Mouse (Mus musculus): ENCODE measurements around the gene Ergic2. TPM values are rescaled to one million over a fixed set of nuclear protein-coding genes. Genes with fewer than 3 reads are reported as not detected.
A peak's percentile ranks its signal among the peaks of the same experiment; 100 is the strongest.

Ergic2 gene
- 144 and 148 TPM in 2 replicates for polyA plus RNA-seq (2015; fragmentation: Nextera tagmentation; extraction: Ambion mirVana)

DNA sequence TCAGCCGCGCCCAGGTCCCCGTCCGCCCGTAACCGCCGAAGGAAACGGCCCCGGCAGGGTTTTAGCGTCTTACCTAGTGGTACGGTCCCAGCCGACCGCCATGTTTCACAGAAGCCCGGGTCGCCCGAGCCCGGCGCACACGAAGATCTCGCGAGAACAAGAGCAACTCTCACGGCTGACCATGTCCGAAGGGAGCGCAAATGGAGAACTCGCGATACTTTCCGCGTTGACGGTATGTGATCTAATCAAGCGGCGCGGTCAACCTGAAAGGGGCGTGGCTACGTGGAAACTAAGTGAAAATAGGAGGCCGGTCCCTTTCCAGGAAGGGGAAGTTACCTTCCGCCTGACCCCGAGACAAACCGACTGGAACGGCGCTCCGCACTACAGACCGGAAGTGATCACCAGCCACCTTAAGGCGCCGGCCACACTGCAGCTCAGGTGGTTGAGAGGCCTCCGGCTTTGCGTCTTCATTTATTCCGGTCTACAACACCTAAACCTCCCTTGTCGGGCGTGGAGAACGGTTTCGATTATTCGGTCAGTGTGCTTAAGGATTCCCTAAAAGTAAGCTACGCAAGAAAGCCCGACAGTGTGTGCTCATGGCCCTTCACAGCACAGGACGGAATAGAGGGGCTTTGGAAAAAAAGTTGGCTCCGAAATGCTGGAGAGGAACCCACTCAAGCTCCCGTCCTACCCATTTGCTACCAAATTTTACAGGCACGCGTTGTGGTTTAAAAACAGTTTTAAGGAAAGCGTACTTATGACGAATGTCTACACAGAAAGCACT, at the start of gene Ergic2:
Gene Ergic2 (minus strand): TSS at position 478 of the 784 bp plus-strand sequence.
- ATAC-seq (replicated peaks; ENCODE audit: extremely low read depth, insufficient read depth, low FRiP score) = peak; percentile 97
- WGBS = under 1% methylated on average over 61 of the region's 61 CpGs
- Histone ChIP-seq H3K36me3 (ENCODE audit: control insufficient read depth, insufficient read depth) (no peaks in the 10 kb centered on the region), H3K4me3 (ENCODE audit: low read length) (peak within 1 kb of the TSS; percentile 99), H3K27ac (ENCODE audit: low read length) (peak within 1 kb of the TSS; percentile 89), H3K4me2 (ENCODE audit: low read depth, low read length) (peak within 1 kb of the TSS; percentile 94), H3K4me1 (ENCODE audit: control insufficient read depth, insufficient read depth, low read length) (peaks cover 22% of the 10 kb centered on the region), H3K9ac (ENCODE audit: low read length) (peak within 1 kb of the TSS; percentile 92), H3K9me3 (replicated peaks; ENCODE audit: control insufficient read depth, low read length) (no peaks in the 10 kb centered on the region), H3K27me3 (ENCODE audit: control insufficient read depth, insufficient read depth, low read length) (no peaks in the 10 kb centered on the region)

GRCm38 (mm10) chr6:148260729-148261101, 48.5 kb upstream of the Ergic2 start:
- Histone ChIP-seq H3K36me3 (ENCODE audit: control insufficient read depth, insufficient read depth) (no peaks in the 10 kb centered on the region), H3K9me3 (replicated peaks; ENCODE audit: control insufficient read depth, low read length) (no peaks in the 10 kb centered on the region), H3K27me3 (ENCODE audit: control insufficient read depth, insufficient read depth, low read length) (no peaks in the 10 kb centered on the region), H3K27ac (ENCODE audit: low read length) (no peak overlapping the region), H3K9ac (ENCODE audit: low read length) (no peak overlapping the region), H3K4me2 (ENCODE audit: low read depth, low read length) (no peak overlapping the region), H3K4me1 (ENCODE audit: control insufficient read depth, insufficient read depth, low read length) (no peaks in the 10 kb centered on the region), H3K4me3 (ENCODE audit: low read length) (no peak overlapping the region)
- no peak for ATAC-seq (replicated peaks; ENCODE audit: extremely low read depth, insufficient read depth, low FRiP score)
- 94% methylated on average over 6 of the region's 6 CpGs for WGBS

DNA sequence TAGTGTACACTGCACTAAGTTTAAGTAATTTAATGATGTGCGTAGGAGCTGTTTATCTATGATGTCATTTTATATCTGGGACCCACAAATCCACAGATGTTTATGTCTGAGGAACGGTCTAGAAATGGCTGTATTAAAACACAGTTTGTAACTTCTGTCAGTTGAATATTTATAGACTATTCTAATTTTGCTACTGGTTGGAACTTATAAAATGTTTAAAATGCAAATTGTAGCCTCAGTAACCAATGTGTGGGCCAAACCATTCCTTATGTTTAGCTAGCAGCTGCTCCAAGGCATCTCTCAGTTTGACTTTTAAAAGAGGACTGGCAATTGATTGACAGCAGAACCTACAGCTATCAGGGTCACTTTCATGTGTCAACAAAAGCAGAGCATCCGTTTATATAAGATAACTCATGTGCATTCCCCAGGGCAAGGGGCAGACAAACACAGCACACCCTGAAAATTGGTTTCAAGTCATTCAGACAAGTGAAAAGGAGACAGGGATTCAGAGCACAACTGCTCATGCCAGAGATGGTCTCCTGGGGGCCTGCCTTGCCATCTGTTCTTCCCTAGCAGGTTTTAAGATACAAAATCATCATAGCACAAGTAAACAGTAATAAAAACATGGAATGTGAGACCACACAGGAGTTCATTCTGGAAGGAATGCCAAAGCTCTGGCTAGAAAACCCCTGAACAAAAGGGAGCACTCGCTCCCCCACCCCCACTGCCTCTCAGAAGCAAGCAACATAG, 48.0 kb upstream of the Ergic2 start:
- H3K4me3 ChIP-seq (ENCODE audit: low read length) = no peak overlapping the region
- no peak overlapping the region for H3K9ac ChIP-seq (ENCODE audit: low read length)
- H3K4me2 ChIP-seq (ENCODE audit: low read depth, low read length) = no peak overlapping the region
- no peaks in the 10 kb centered on the region for H3K4me1 ChIP-seq (ENCODE audit: control insufficient read depth, insufficient read depth, low read length)
- no peak for ATAC-seq (replicated peaks; ENCODE audit: extremely low read depth, insufficient read depth, low FRiP score)
- no peak overlapping the region for H3K27ac ChIP-seq (ENCODE audit: low read length)
- no peaks in the 10 kb centered on the region for H3K27me3 ChIP-seq (ENCODE audit: control insufficient read depth, insufficient read depth, low read length)
- H3K36me3 ChIP-seq (ENCODE audit: control insufficient read depth, insufficient read depth) = no peaks in the 10 kb centered on the region
- no peaks in the 10 kb centered on the region for H3K9me3 ChIP-seq (replicated peaks; ENCODE audit: control insufficient read depth, low read length)
- WGBS = 52% methylated on average over 4 of the region's 4 CpGs

GRCm38 (mm10) chr6:148259074-148259473, 46.9 kb upstream of the Ergic2 start:
- H3K4me1 ChIP-seq (ENCODE audit: control insufficient read depth, insufficient read depth, low read length) = no peaks in the 10 kb centered on the region
- H3K9me3 ChIP-seq (replicated peaks; ENCODE audit: control insufficient read depth, low read length) = no peaks in the 10 kb centered on the region
- H3K27me3 ChIP-seq (ENCODE audit: control insufficient read depth, insufficient read depth, low read length) = no peaks in the 10 kb centered on the region
- H3K4me2 ChIP-seq (ENCODE audit: low read depth, low read length) = no peak overlapping the region
- no peaks in the 10 kb centered on the region for H3K36me3 ChIP-seq (ENCODE audit: control insufficient read depth, insufficient read depth)
- no peak overlapping the region for H3K4me3 ChIP-seq (ENCODE audit: low read length)
- H3K27ac ChIP-seq (ENCODE audit: low read length) = no peak overlapping the region
- no peak for ATAC-seq (replicated peaks; ENCODE audit: extremely low read depth, insufficient read depth, low FRiP score)
- no peak overlapping the region for H3K9ac ChIP-seq (ENCODE audit: low read length)
- 76% methylated on average over 8 of the region's 8 CpGs for WGBS

GRCm38 (mm10) chr6:148257805-148258204, 45.6 kb upstream of the Ergic2 start:
- Histone ChIP-seq H3K27me3 (ENCODE audit: control insufficient read depth, insufficient read depth, low read length) (no peaks in the 10 kb centered on the region), H3K9ac (ENCODE audit: low read length) (no peak overlapping the region), H3K36me3 (ENCODE audit: control insufficient read depth, insufficient read depth) (no peaks in the 10 kb centered on the region), H3K4me1 (ENCODE audit: control insufficient read depth, insufficient read depth, low read length) (no peaks in the 10 kb centered on the region), H3K9me3 (replicated peaks; ENCODE audit: control insufficient read depth, low read length) (no peaks in the 10 kb centered on the region), H3K4me2 (ENCODE audit: low read depth, low read length) (no peak overlapping the region), H3K4me3 (ENCODE audit: low read length) (no peak overlapping the region), H3K27ac (ENCODE audit: low read length) (no peak overlapping the region)
- ATAC-seq (replicated peaks; ENCODE audit: extremely low read depth, insufficient read depth, low FRiP score) = no peak
- WGBS = 81% methylated on average over 2 of the region's 2 CpGs

DNA sequence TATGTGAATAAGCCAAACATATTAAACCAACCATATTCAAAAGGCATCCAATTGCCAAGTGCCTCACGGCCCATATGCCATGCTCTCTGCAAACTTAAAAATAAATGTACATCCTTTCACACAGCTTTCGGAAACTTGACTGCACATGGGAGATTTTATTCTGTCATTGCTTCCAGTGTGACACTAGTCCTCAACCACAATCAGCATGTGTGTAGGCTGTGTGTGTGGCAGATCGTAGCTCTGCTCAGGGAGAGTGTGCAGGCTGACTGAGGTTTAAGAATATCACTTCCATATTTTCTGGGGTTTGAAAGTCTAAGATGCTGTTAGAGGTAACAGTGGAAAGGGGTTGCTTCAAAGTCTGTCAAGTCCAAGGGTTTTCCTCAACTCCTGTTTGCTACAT, 43.9 kb upstream of the Ergic2 start:
- Histone ChIP-seq H3K9ac (ENCODE audit: low read length) (no peak overlapping the region), H3K9me3 (replicated peaks; ENCODE audit: control insufficient read depth, low read length) (no peaks in the 10 kb centered on the region), H3K4me3 (ENCODE audit: low read length) (no peak overlapping the region), H3K27me3 (ENCODE audit: control insufficient read depth, insufficient read depth, low read length) (no peaks in the 10 kb centered on the region), H3K36me3 (ENCODE audit: control insufficient read depth, insufficient read depth) (no peaks in the 10 kb centered on the region), H3K4me2 (ENCODE audit: low read depth, low read length) (no peak overlapping the region), H3K4me1 (ENCODE audit: control insufficient read depth, insufficient read depth, low read length) (no peaks in the 10 kb centered on the region), H3K27ac (ENCODE audit: low read length) (no peak overlapping the region)
- no peak for ATAC-seq (replicated peaks; ENCODE audit: extremely low read depth, insufficient read depth, low FRiP score)
- WGBS = 78% methylated on average over 3 of the region's 3 CpGs

DNA sequence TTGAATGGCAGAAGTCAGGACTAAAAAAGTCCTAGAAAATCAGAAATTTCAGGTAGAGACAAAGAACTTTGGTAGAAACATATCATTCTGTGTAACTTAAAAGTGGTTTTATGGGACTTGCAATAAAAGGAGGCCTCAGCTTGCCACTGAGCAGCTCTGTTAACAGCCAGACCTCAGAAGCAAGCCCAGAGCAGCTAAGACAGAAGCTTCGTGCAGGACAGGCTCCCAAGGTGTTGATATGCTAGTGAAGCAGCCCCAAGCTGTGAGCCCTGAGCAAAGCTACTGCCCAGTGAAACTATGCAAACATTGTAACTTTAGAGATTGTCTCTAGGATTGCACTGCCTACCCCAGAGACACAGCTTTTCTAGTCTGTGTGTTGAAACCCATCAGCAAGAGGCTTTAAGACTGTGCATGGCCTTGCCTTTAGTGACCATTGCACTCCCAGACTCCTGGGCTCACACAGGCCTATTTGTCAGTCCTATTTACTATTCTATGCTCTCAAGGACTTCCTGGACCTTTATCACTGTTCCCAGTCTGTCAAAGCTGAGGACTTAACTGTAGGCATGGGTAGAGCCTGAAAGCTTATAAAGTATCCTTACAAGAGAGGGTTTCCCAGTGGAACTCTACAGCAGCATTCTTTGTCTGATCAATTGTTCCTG, 43.4 kb upstream of the Ergic2 start:
- H3K4me1 ChIP-seq (ENCODE audit: control insufficient read depth, insufficient read depth, low read length) = no peaks in the 10 kb centered on the region
- no peak overlapping the region for H3K9ac ChIP-seq (ENCODE audit: low read length)
- H3K27me3 ChIP-seq (ENCODE audit: control insufficient read depth, insufficient read depth, low read length) = no peaks in the 10 kb centered on the region
- 55% methylated on average over 1 of the region's 1 CpGs for WGBS
- no peak for ATAC-seq (replicated peaks; ENCODE audit: extremely low read depth, insufficient read depth, low FRiP score)
- no peaks in the 10 kb centered on the region for H3K9me3 ChIP-seq (replicated peaks; ENCODE audit: control insufficient read depth, low read length)
- H3K4me2 ChIP-seq (ENCODE audit: low read depth, low read length) = no peak overlapping the region
- H3K36me3 ChIP-seq (ENCODE audit: control insufficient read depth, insufficient read depth) = no peaks in the 10 kb centered on the region
- no peak overlapping the region for H3K4me3 ChIP-seq (ENCODE audit: low read length)
- H3K27ac ChIP-seq (ENCODE audit: low read length) = no peak overlapping the region

- H3K4me2 ChIP-seq (ENCODE audit: low read depth, low read length) = no peak overlapping the region
- WGBS = 69% methylated on average over 3 of the region's 3 CpGs
- ATAC-seq (replicated peaks; ENCODE audit: extremely low read depth, insufficient read depth, low FRiP score) = no peak
Measured at GRCm38 (mm10) chr6:148249221-148249620, 37.0 kb upstream of the Ergic2 start.

GRCm38 (mm10) chr6:148248625-148249024, 36.5 kb upstream of the Ergic2 start:
- WGBS = 43% methylated on average over 2 of the region's 2 CpGs
- H3K4me2 ChIP-seq (ENCODE audit: low read depth, low read length) = no peak overlapping the region
- H3K4me3 ChIP-seq (ENCODE audit: low read length) = no peak overlapping the region
- H3K4me1 ChIP-seq (ENCODE audit: control insufficient read depth, insufficient read depth, low read length) = no peaks in the 10 kb centered on the region
- H3K27me3 ChIP-seq (ENCODE audit: control insufficient read depth, insufficient read depth, low read length) = no peaks in the 10 kb centered on the region
- H3K36me3 ChIP-seq (ENCODE audit: control insufficient read depth, insufficient read depth) = no peaks in the 10 kb centered on the region; the same call in 1 of the 2 replicates
- no peaks in the 10 kb centered on the region for H3K9me3 ChIP-seq (replicated peaks; ENCODE audit: control insufficient read depth, low read length)
- H3K27ac ChIP-seq (ENCODE audit: low read length) = no peak overlapping the region
- no peak for ATAC-seq (replicated peaks; ENCODE audit: extremely low read depth, insufficient read depth, low FRiP score)
- no peak overlapping the region for H3K9ac ChIP-seq (ENCODE audit: low read length)

More at GRCm38 (mm10) chr6:148249221-148249620, 37.0 kb upstream of the Ergic2 start:
- Histone ChIP-seq H3K36me3 (ENCODE audit: control insufficient read depth, insufficient read depth) (no peaks in the 10 kb centered on the region; the same call in 1 of the 2 replicates), H3K4me3 (ENCODE audit: low read length) (no peak overlapping the region), H3K27me3 (ENCODE audit: control insufficient read depth, insufficient read depth, low read length) (no peaks in the 10 kb centered on the region), H3K27ac (ENCODE audit: low read length) (no peak overlapping the region), H3K9me3 (replicated peaks; ENCODE audit: control insufficient read depth, low read length) (no peaks in the 10 kb centered on the region), H3K4me1 (ENCODE audit: control insufficient read depth, insufficient read depth, low read length) (no peaks in the 10 kb centered on the region), H3K9ac (ENCODE audit: low read length) (no peak overlapping the region)

Data from heart, embryonic 16.5 days (tissue).